Mouse (Mus musculus) adrenal gland, postnatal 25 days (tissue): ENCODE measurements around the gene Mmp24. TPM values are rescaled to one million over a fixed set of nuclear protein-coding genes. Genes with fewer than 3 reads are reported as not detected.

Experiments
- DNase-seq: peaks from one replicate; pipeline ENCODE4 v3.0.0; 2021; ENCODE audit warnings: mixed read lengths
- total RNA-seq: library from RNA; stranded (reverse); gene quantifications from 2 replicates; pipeline ENCODE4 v1.2.3, GENCODE M21; 2021

Gene Mmp24
- total RNA-seq, 1 experiment from 2014 or later: 2.3 TPM

DNA sequence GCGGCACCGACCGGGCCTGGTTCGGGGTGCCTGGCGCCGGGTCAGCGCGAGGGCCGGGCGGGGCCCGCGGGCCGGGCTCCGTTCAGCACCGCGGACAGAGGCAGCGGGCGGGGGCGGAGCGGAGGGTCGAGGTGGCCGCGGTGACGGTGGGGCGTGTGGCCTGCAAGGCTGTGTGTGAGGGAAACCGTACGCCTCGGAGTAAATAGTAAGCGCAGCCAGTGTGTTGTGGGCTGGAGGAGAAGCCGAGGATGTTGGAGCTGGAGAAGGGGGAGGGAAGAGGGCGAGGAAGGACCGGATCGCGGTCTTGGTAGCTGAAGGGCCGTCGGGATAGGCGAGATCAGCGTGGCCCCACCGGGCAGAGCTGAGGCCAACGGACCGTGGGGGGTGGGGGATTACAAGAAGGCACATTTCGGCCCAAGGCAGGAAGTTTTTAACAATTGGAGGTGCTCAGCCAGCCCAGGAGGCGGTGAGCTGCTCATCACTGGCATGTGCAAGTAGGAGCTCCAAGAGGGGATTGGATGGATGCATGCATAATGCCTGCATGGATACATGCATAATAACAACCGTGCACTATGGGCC, 632 bp downstream of the Mmp24 start:
- peak; percentile 77 for DNase-seq

DNA sequence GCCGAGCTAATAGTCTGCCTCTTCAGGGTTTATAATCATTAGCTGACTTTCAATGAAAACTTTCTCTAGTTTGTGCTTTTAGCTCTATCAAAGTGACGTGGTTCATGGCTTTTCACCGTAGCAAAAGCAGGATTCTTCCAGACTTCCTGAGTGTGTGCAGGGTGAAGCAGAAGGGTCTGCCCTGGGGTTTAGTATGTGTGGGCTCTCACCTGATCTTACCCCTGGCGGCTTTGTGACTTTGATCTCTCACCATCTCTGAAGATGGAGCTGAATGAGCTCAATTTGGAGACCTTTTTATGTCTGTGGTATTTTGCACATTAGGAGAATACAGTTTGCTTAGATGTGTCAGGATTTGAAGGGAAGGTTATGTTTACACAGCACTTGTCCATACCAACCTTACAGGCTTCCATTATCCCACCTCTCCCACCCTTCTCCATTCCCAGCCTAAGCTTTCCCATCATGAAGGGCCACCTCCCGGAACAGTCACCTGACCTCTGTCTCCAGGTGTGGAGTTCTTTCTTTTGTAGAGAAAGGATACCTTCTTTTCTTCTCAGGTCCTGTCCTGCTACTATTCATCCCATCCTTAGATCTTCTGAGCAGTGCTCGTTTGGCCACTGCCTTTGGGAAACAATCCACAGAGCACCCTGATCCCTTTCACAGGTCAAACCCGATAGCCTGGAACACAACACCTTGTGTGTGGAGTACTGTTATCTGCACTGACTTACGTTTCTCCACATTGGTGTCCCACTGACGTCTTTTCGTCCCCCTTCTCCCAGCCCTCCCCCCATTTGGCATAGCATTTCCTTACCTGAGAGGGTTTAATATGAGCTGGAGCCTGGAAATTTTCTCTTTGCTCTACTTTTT, 1.9 kb downstream of the Mmp24 start:
- DNase-seq: no peak

GRCm38 (mm10) chr2:155777688-155777985, 2.5 kb downstream of the Mmp24 start:
- no peak for DNase-seq

DNA sequence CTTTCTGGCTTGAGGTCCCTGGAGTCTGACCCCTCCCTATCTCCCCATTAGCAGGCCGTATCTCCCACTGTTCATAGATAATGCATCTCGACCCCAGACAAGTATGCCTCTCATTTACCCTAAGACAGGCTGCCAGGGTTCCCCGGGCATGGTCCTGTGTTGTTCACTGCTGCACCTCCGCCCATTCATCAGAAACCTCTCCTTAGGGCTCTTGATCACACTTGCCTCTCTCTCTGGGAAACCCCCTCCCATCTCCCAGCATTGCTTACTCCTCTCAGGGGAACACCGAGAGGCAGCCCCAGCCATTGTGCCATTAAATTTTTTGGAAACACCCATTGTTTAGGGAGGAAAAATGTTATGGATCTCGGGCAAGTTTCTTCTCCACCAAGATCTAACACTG, 2.9 kb downstream of the Mmp24 start:
- DNase-seq: no peak

DNA sequence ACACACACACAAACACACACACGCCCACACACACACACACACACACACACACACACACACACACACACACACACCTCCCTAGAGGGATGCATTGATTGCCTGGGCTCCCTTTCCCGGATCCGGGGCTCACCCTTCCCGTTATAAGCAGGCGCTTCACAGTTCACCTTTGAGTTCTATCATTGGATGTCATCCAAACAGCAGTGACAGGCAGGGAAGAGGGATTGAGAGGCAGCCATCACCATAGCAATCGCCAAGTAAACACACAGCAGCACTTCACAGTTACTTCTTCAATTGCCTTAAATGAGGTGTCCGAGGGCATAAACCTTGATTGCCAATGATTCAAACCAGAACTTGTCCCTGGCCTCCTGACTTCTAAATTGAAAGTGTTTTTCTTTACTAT, 3.9 kb downstream of the Mmp24 start:
- no peak for DNase-seq

- DNase-seq: no peak
These were observed 4.4 kb downstream of the Mmp24 start for GRCm38 (mm10) chr2:155779506-155779905.

DNA sequence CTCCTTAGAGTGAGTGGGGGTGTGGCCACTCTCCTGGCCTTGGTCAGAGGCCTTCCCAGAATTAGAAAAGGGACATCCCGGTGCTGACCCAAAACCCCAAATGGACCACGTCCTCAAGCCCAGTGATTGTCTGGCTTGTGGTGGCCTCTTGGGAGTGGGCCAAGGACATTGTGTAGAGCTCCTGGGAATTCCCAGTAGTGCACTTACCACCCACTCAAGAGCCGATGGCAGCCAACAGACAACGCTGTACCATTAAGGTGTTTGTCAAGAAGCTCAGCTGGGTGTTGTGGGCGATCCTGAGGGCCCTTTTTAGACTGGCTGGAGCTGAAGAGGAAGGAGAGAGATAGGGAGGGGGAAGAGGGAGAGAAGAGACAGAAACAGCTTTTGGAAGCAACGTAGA, 9.4 kb downstream of the Mmp24 start:
- no peak for DNase-seq

GRCm38 (mm10) chr2:155786905-155787304, 11.8 kb downstream of the Mmp24 start:
- no peak for DNase-seq

DNA sequence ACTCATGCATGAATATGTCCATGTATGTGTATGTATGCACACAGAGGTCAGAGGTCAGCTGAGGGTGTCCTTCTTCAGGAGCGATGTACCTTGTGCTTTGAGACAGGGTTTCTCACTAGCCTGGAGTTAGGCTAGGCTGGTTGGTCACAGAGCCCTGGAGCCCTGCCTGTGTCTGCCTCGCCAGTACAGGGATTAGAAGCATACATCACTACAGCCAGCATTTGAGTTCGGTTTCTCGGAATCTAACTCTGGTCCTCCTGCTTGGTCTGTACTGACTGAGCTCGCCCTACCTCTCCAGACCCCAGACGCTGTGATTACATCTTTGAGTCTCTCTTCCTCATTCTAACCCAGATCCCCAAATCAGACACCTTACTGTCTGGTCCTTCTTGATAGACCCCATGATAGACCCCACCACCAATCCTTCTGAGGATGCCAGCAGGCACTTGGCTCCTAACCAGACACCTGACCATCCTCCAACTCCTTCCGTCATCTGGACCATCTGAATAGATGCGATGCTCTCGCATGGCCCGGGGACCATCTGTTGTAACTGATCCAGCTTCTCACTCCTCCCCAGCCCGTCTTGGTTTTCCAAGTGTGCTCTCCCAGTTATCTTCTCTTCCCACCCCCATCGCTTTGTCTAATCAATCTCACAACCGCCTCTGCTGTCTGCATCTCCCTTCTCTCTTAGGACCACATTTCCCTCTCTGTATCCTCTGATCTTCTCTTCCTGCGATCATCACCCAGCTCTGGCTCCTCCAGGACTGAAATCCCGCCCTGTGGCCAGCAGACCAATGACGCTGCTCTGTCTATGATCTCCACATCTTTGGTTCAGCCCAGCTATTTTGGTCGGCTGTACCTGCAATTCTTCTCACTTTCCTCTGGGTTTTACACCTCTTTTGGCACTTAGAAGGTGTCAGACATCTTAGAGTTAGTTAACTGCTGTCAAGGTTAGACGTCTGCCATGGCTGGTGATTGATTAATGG, 13.1 kb downstream of the Mmp24 start:
- DNase-seq: no peak

- no peak for DNase-seq
These were observed 17.8 kb downstream of the Mmp24 start for GRCm38 (mm10) chr2:155792899-155793298.

- DNase-seq: peak; percentile 42
These were observed 19.7 kb downstream of the Mmp24 start for GRCm38 (mm10) chr2:155794674-155795445.

DNA sequence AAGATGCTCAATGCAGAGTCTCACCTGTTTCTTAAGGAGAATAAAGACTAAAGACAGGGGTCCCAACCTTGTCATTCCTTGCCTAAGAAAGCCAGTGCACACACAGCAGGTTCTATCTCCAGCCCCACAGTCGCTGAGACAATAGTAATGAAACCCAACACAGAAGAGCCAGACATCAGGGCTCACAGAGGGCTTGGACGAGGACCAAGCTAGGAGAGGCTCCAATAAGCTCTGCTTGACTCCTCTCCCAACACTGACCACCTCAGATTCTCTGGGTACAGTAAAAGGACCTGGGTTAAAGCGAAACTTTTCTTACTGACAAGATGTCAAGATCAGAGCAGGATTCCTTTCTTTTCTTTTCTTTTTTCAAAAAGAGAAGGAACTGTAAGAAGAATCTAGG, 23.5 kb downstream of the Mmp24 start:
- DNase-seq: no peak

- no peak for DNase-seq
These were observed 27.6 kb downstream of the Mmp24 start for GRCm38 (mm10) chr2:155802761-155803160.

DNA sequence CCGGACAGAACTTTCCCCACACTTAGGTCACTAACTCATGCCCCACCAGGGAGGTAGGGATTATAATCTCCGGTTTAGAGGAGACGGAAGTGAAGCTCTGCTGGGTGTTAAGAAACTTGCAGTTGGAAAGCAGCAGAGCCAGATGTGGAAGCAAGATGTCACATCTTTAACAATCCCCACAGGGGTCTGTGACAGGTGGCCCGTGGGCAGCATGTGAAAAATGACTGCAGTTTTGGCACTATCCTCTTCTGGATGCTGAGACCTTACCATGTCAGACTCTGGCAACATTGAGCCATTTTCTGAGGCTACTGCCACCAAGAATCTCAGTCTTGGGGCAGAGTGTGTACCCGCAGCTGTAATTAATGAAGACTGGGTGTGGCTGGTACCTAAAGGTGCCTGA, 28.9 kb downstream of the Mmp24 start:
- DNase-seq: no peak

- peak; percentile 89 for DNase-seq
These were observed 30.2 kb downstream of the Mmp24 start for GRCm38 (mm10) chr2:155805231-155805924.

DNA sequence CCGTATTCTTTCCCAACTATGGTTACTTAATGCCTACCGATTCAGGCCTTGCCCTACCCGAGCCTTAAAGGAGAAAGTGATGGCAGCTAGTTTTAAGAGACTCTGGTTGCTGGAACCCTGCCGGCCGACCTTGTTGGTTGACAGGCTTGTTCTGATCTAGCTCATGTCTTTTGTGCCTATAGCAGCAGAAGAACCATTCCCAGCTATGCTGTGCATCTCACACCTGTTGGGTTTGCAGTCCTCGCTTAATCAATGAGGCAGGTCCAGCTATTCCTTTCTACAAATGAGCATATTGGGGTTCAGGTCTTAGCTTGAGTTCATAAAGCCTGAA, 30.7 kb downstream of the Mmp24 start:
- no peak for DNase-seq

GRCm38 (mm10) chr2:155806548-155806947, 31.4 kb downstream of the Mmp24 start:
- peak; percentile 70 for DNase-seq

- DNase-seq: no peak
These were observed 32.3 kb downstream of the Mmp24 start for GRCm38 (mm10) chr2:155807408-155807807.

DNA sequence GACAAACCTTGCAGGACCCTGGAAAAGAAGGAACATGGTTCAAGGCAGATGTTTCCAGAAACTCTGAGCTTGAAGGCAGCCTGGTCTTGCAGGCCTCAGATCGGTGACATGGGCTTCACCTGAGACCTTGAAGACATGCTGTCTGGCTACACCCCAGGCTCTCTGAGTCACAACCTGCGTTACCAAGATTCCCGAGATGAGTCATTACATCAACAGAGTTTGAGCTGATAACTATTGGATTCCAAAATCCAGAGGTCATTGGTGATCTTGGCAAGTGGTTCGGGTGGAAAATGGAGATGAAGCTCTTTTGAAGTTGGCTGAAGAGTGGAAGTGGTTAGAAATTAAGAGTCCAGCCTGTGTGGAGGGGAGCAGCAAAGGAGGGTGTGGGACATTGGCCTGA, 34.5 kb downstream of the Mmp24 start:
- DNase-seq: peak; percentile 62

GRCm38 (mm10) chr2:155811821-155812396, 36.8 kb downstream of the Mmp24 start:
- peak; percentile 87 for DNase-seq

GRCm38 (mm10) chr2:155812637-155813036, 37.5 kb downstream of the Mmp24 start:
- no peak for DNase-seq
